Mouse (Mus musculus) kidney, postnatal 14 days (tissue): ENCODE measurements around the gene Ttc27.
"Not testable (repeated sequence)": the region's sequence is repeated elsewhere in the genome, so short reads cannot be mapped to it uniquely, and the experiment has no call there.

ENCODE experiments used
- DNase-seq: peaks from one replicate; pipeline ENCODE4 v3.0.0; 2022; ENCODE audit warnings: mixed read lengths

Gene Ttc27

DNA sequence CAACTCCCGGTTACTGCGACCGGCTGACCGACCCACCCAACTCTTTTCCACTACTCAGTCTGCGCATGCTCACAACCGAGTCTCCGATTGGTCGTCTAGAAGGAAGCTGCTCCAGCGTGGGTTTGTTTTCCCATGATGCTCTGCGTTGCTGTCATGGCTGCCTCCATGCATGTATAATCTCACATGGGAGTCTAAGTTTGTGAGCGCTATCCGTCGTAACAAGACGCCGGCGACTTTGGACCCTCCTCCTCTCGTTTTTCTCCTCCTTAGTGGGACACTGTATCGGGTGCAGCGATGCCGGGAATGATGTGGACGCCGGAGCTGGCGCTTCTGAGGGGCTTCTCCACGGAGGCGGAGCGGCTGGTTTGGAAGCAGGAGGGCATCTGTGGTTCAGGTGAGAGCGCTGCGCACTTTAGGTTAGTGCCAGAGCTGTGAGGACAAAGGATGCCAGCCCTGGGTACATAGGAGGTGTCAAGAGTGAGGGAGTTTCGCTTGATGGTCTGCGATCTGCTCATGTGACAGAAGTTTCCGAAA, at the start of gene Ttc27:
TSS of gene Ttc27 (plus strand) at position 115 of the 534 bp plus-strand sequence.
- DNase-seq = peak; percentile 98

DNA sequence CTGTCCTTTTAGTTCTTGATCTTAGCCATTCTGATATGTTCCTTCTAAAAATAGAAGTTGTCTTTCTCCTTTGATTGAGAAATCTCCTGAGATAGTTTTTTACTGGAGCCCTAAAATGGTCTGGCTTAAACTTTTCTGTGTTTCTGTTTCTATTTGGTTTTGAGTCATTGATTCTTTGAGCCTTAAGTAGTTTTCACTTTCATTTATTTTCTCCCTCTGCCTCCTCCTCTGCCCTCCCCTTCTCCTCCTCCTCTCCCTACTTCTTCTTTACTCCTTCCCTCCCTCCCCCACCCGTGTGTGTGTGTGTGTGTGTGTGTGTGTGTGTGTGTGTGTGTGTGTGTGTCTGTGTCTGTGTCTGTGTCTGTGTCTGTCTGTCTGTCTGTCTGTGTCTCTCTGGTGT, 49.5 kb upstream of the Ttc27 start:
- DNase-seq = no peak

DNA sequence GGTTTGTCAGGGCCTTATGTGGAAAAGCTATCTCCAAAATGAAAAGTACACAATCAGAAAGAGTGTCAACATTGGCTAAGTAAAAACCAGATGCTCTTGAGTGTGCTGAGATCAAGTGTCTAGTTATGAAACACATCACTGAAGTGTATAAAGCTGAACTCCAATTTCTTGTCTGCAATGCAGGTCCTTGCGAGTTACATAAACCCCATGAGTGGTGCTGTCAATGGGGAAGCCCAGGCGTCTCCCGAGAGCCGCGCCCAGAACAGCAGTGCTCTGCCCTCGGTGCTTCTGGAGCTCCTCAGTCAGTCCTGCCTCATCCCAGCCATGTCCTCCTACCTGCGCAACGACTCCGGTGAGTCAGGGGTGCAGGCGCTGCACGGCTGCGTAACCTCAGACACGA, 47.5 kb upstream of the Ttc27 start:
- DNase-seq = no peak

DNA sequence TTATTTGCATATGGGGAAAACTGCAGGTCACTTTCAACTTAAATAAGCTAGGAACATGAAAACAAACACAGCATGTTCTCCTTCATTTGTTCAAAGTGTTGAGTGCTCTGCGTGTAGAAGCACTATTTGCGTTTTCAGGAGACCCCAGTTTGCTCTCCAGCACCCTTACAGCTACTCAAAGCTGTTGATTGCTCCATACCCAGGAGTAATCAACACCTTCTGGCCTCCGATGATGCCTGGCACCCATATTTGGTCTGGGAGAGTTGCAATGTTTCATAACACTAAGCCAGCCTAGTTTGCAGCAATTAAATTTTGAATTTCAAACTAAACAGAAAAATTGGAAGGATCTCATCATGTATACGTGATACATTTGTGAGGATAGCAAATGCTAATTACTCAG, 45.1 kb upstream of the Ttc27 start:
- DNase-seq = no peak

DNA sequence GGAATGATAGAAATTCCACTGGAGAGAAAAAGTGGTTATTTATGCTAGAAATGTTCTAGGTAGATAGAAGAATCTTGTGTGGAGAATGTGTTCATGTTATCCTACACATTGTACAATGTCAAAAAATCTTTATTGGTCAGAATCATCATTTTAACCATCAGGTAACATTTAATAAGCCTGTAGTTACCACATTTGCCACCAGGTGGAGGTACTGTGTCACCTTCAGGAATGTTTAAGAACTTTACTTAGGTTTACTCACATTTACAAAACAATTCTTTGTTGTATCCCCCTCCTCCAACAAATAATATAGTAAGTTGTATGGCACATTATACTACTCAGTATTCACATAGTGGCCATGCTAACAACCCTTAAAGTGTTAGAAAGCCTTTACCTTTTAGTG, 44.3 kb upstream of the Ttc27 start:
- peak; percentile 52 for DNase-seq

DNA sequence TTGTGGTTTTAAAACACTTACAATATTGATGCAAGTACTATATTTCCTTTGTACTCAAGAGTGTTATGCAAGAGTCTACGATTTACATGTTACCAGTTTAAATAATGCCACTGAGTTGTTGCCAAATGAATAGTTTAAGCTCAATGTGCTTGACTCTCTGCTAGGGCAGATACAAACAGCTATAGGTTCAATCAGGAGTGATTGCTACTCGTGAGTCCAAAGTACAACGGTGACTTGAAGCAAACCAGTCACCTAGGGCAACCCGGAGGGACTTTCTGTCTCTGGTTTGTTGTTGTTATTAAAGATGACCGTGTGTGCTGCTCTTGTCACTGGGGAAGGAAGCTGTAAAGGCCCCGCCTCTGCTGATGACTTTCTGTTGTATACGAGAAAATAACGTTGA, 39.5 kb upstream of the Ttc27 start:
- no peak for DNase-seq

DNA sequence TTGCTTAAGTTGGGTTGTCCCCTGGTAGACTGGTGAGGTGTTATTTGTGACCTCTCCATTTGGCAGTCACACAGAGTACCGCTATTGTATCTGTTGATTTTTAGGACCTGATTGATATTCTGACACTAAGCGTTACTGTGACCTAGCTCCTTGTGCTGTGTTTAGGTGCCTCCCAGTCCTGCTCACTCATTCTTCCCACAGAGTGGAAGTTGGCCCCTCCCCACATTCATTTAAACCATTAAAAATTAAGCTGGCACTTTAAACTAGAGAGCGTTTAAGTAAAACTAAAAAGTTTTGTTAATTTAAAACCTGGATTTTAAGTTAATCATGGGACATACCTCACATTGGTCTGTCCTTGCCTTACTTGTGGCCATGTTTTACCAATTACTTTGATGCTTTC, 32.6 kb upstream of the Ttc27 start:
- DNase-seq = peak; percentile 22

DNA sequence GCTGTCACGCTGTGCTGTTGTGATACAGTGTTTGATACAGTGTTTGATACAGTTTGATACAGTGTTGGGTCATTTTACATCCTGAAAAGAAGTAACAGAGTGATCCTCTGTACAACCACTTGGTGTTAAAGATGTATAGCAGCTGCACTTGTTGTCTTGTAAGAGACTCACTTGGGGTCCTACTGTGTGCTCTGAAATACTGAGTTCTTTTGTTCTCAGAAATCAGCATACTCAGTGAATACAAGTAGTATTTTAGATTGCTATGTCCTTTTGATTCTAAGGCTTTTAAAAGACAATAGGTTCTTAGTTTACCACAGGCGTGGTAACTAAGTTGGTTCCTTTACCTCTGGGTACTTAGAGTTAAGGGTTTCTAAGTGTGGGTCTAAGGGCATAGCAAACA, 29.0 kb upstream of the Ttc27 start:
- no peak for DNase-seq

DNA sequence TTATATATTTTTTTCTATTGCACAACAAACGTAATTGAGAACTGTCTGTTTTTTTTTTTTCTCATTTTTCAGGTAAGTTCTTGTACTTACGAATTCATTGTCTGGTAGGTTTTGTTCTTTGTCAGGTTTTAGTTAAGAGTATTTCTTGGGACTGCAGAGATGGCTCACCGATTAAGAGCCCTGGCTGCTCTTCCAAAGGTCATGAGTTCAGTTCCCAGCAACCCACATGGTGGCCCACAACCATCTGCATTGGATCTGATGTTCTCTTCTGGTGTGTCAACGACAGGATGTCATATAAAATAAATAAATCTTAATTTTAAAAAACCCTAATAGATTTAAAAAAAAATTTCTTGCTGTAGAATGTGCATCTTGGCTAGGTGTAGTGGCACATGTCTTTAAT, 28.1 kb upstream of the Ttc27 start:
- DNase-seq = no peak

DNA sequence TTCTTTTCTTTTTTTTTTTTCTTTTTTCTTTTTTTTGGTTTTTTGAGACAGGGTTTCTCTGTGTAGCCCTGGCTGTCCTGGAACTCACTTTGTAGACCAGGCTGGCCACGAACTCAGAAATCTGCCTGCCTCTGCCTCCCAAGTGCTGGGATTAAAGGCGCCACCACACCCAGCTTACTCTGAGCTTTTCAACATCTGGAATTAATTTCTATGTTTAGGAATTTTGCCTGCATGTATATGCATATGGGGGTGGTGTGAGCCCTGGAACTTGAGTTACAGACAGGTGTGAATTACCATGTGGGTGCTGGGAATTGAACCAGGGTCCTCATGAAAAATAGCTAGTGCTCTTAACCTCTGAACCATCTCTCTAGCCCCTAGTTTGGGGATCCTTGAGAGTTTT, 15.9 kb upstream of the Ttc27 start:
- DNase-seq = not testable (repeated sequence)

DNA sequence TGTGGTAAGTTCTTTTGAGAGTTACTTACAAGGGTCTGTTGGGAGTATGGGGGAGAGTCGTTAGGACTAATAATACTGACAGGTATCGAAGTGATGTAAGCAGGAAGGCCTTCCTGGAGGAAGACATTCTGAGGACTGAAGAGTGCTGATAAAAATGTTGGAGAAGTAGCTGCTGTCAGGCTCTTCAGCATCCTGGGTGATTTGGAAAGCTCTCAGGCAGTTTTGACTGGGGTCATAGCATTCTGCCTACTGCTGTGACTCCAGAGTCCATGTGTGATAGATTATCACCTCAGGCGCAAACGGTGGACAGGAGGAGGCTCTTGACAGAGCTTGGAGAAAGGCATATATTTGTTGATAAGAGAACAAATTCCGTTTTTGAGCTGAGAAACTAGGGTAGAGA, 12.1 kb upstream of the Ttc27 start:
- DNase-seq = no peak

DNA sequence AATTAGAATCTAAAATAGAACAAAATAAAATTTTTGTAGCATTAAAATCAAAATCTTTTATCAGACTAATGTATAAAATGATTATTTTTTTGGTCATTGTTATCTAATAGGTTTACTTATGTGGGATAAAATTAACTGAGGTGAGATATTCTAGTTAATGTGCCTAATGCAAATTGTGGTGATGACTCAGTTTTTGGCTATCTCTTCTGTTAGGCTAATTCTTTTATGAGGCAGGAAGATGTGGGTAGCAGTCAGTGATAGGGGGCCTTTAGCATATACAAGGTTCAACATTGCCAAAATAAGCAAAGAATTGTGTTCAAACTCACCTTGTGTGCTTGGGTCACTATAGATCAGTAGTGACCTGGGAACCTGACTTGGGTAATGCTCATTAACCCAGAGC, 10.9 kb upstream of the Ttc27 start:
- no peak for DNase-seq

DNA sequence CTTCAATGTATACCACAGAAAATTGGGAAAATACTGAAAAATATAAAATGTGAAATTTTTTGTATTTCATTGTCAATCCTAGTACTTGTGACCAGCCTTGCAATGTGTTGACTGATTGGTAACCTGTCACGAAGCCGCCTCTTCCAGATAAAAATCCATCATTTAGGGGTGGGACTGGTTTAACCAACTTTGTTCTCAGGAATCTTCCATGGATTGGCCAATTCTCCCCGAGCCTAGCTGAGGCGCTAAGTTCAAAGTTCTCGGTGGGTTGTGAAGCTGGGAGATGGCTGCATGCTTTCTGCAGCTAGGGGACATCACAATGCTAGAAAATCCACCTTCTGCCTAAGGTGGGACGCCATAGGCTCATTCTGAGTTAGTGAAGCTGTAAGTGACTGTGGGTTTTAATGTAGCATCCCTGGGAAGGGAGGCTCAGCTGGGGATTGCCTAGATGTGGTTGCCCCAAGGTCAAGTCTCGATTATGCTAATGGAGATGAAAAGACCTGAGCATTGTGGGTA, 9.8 kb upstream of the Ttc27 start:
- DNase-seq = no peak

DNA sequence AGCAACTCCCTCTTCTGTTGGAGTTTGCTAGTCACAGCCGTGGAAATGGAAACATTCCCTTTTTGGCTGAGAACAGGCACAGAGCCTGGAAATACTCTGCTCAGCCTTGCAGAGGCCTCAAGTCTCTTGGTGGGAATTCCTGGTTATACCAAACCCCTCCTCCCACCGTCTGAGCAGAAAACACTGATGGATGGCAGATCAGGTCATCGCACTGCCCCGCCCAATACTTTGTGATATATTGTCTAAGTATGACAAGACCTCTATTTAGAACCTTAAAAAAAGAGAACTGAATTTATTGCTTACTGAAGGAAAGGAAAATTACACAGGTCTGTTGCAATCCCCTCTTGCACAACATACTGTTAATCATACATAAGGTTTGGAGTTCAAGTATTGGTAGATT, 6.8 kb upstream of the Ttc27 start:
- no peak for DNase-seq

DNA sequence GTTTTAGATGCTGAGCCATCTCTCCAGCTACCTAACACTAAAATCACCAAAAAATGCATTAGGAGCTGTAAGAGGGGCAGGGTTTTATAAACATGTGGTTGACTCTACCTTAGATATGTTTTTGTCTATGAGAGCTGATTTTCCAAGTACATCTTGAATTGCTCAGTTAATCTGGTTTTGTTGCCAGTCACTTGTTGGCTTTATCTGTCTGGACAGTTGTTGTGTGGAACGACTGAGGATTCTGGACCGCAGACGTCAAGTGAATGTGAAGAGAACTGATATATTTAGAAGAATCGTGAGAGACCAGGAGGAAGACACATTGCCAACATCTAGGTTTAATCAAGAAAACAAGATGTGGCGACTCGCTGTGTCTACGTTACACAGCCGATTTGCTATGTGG, 5.9 kb upstream of the Ttc27 start:
- DNase-seq = no peak

DNA sequence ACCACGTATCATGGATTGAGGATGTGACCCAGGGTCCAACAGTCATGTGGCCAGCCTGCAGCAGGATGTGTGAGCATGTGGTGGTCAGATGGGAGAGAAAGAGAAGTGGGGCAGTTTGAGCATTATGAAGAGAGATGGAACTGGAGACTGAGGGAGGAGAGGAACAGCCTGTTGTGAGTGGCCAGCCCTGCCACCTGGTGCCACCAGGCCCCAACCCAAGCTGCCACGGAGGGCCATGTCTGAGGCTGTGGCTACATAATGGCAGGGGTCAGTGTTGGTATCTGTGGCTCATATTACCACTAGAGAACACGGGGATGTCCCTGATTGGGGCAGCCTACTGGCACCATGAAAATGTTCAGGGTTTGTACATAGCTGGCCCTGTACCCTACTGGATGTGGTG, 2.4 kb upstream of the Ttc27 start:
- no peak for DNase-seq

DNA sequence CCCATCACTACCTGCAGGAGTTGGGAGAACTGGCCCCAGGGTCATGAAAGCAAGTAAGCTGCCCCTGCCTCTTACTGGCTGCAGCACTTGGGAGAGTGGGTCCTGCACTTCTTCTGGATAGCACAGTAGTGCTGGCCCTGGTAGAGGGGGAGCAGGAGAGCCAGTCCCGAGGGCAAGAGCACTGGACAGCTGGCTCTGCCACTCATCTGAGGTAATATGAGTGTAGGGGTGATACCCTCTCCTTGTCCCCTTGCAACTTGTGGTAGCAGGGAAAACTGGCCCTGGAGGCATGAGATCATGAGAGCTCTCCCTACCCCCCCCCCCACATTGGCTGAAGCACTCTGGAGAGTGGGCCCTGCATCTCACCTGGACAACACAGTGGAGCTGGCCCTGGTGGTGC, 1.8 kb upstream of the Ttc27 start:
- DNase-seq = no peak

DNA sequence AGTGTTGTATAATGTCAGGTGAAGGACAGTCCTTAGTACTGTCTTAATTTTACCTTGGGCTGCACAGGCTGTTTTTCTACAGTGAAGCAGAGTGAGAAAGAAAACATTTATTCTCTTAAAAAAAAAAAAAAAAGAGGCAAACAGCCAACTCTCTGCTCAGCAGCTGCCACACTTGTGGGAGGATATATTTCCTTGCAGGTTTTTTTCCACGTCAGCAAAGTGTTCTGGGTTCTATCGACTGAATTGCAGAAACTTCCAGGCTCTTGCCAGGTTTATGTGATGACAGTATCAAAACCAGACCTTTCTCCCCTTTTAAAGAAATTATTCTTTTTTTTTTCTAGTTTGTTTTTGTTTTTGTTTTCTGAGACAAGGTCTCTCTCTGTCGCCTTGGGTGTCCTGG, 889 bp upstream of the Ttc27 start:
- no peak for DNase-seq

DNA sequence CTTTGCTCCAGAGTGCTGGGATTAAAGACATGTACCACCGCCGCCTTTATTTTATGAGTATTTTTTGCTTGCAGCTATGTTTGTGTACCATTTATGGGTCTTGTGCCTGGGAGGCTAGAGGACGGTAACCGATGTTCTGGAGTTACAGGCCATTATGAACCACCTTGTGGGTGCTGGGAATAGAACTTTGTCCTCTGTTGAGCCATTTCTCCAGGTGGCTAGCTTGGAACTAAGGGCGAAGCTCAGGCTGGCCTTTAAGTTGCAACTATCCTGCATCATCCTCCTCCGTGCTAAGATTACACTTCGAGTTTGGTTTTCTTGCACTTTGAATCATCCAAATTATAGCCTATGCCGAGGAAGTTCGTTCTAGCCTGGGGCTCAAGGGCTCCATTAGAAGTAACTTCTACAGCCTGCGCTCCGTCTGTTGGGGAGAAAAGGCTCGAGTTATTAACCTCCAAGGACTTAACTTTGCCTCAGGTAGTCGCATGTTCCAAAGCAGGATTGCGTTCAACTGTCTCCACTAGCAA, 378 bp upstream of the Ttc27 start:
- DNase-seq = no peak

DNA sequence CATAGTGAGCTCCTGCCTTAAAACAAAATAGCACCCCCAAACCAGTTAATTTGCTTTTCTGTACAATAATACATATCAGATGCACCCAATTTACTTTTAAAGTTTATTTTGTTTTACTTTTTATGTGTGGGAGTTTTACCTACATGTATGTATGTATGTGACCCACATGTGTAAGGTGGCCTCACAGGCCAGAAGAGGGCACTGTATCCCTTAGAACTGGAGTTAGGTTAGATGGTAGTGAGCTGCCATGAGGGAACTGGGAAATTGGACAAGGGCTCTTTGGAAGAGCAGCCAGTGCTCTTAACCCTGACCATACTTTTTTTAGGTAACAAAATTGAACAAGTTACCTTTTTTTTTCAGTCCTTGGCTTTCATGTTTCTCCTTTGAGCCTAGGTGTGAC, 15.3 kb downstream of the Ttc27 start:
- DNase-seq = no peak

DNA sequence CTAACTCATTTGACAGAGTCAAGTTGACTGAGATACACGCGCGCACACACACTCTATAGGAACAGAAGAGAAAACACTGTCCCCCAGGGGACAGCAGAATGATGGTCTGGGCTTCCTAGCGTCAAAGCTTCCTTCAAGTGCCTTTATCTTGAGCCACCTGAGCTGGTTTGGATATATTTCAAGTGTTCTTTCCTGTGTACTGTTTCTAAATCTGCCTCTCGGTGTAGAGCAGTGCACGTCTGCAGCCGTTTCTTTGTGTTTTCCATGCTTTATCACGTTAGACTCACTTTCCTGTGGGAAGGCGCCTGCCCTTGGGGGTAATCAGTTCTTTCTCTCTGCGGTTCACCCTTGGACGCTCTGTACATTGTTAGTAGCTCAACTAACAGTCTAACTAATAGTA, 17.9 kb downstream of the Ttc27 start:
- DNase-seq = no peak

DNA sequence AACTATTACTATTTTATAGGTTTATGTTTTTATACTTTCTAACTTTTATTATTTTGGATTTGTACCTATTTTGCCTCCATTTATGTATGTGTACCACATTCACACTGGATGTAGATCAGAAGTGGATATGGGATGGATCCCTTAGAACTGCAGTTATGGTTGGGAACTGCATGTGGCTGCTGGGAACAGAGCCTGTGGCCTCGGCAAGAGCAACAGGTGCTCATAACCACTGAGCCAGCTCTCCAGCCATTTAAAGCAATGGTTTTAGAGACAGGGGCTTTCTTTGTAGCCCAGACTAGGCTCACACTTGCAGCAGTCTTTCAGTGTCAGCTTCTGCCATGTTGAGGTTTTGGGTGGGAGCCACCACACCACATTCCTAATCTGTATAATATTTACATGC, 32.1 kb downstream of the Ttc27 start:
- DNase-seq = no peak

DNA sequence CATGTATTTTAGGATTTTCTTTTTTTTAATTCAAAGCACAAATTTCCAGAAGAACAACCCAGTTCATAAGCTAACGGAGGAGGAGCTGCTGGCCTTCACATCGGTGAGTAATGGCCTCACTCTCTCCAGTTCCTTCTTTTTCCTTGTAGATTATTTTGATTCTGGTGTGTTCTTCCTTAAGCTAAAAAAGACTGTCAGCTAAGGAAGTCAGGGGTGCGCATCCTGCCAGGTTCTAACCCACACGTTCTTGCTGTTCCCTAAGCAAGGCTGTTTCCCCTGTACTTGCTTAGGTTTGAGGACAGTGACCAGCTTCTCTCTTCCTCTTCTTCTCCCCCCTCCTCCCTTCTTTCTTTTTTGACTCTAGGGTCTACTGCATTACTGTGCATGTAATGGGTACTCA, 33.5 kb downstream of the Ttc27 start:
- no peak for DNase-seq

DNA sequence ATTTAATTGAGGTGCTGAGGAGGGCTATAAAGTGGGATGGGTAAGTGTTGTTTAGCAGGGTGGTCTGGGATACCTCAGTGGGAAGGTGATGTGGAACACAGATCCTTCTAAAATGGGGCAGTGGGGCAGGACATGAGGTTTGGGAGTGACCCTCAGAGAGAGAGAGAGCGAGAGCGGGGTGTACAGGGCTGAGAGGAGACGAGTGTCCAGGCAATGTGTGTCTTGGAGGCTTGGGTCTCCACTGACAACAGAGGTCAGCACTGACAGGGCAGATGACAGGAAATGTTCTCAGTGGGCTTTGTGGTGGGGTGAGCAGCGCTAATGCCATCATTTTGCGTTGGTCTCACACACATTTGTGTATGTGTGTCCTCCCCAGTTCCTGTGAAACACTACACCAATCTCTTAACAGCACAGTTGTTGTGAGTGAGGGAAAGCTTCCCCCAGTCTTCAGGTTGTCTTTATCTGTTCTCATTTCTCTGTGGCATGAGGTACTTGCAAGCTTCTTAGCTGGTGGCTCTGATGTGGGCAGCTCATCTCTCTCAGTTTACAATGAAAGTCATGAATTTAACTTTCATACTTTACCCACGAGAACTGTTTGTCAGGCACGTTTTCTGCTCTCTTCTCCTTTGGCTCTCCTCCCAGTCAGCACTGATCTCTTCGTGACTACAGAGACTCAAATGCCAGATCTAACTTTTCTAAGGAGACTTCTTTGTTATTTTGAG, 35.5 kb downstream of the Ttc27 start:
- no peak for DNase-seq

DNA sequence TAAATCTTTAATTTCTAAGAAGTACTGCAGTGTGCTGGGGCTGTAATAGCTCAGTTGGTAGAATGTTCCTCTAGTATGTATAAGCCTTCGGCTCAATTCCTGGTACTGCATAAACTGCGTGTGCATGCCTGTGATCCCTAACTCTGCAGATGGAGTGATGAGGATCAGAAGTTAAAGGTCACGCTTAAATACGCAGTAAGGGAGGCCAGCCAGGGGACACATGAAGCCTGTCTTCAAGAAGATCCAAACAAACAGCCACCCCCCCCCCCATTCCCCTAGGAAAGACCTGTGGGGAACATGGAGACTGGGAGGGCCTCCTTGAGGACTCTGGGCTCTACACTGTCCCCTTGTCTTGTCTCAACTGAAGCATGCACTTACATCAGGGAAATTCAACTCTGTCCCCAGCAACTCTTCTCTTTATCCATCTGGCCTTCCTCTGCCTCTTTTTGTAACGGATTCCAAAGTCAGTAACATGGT, 36.1 kb downstream of the Ttc27 start:
- DNase-seq = no peak
